Mouse (Mus musculus): ENCODE data around the gene Actg1.
"Not testable (repeated sequence)": the region's sequence is repeated elsewhere in the genome, so short reads cannot be mapped to it uniquely, and the experiment has no call there.

Gene Actg1

DNA sequence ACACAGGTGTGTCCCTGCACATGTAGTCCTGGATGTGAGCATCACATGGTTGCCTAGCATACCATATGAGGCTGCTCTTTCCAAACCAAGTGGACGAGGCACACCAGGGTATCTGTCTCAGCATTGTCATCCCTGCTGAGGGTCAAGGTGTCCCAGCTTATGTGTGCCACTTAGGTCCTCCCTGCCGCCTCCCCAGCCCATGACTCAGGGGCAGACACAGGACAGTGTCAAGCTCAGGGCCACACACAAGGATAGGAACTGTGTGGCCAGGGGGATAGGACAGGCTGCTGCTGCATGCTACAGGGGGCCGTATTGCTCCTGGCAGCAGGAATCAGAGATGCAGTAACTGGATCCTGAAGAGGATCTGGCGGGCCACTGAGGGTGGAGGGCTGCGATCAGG, 12.4 kb upstream of the Actg1 start:
- no peak for DNase-seq (ENCODE audit: low read depth, low spot score)

DNA sequence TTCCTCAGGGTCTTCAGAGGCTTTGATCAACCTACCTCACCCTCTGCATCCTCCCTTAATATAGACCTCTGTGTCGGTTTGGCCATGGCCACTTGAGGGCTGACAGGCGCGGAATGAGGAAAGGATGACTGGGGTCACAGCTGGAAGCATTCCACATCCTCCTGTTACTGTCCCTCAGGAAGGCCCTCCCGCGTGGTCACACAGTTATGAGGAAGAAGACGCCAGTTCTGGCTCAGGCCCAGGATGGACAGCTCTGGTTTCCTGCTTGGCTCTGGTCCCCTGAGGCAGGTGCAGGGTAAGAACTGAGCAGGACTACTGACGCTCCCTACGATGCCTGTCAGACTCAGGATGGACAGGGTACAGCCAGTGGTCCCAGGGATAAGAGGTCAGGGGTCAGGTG, 11.7 kb upstream of the Actg1 start:
- DNase-seq (ENCODE audit: low read depth, low spot score): peak; percentile 74

DNA sequence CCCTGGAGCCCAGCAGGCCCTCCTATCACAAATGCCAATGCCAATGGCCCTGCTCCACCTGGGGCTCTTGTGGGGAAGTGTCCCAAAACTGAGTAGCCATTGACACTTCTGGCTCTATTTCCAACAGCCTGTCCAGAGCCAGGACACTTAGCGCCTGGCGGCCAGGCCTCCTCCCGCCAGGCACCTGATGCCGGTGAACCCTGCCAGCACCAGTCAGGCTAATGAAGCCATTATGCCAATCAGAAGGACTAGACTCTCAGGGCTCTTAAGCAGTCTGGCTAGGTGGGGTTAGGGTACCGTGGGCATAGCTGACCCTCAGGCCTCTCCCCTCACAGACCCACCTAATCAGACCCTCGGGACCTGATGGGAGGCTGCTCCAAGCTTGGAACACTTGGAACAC, 11.0 kb upstream of the Actg1 start:
- no peak for DNase-seq (ENCODE audit: low read depth, low spot score)

DNA sequence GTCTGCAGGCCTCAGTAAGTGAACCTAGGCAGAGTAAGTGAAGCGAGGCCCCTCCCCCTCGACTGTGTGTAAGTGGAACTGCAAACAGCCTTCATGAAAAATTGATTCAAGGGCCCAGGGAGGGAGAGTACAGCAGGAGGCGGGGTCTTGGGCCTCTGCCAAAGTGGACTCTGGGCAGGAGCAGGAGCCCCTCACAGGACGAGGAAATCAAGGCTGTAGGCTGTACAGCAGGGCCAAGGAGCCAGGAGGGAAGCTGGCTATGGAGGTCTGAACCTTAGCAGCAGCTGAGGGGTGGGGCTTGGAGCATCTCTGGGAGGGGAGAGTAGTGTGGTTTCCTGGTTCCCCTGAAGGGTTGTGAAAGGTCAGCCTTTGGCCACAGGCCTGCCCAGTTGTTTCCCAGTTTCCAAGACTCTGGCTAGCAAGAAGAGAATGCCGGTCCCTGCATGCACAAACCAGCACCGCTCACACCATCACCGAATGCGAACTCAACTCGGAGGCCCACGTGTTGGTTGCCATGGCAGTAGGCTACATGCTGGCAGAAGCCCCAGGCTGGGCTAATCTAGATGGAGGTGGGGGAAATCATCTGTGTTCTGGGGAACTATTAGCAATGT, 9.6 kb upstream of the Actg1 start:
- DNase-seq (ENCODE audit: low read depth, low spot score): peak; percentile 54

DNA sequence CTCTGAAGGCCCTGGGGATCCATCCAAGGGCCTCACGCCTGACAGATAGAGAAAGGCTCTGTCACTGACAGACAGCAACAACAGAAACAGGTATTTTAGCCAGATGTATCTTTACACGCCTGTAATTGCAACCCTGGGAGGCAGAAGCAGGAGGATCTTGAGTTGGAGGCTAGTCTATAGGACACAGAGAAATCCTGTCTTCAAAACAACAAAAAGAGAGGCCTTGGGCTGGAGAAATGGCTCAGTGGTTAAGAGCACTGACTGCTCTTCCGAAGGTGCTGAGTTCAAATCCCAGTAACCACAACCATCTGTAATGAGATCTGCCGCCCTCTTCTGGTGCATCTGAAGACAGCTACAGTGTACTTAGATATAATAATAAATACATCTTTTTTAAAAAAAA, 8.6 kb upstream of the Actg1 start:
- no peak for DNase-seq (ENCODE audit: low read depth, low spot score)

DNA sequence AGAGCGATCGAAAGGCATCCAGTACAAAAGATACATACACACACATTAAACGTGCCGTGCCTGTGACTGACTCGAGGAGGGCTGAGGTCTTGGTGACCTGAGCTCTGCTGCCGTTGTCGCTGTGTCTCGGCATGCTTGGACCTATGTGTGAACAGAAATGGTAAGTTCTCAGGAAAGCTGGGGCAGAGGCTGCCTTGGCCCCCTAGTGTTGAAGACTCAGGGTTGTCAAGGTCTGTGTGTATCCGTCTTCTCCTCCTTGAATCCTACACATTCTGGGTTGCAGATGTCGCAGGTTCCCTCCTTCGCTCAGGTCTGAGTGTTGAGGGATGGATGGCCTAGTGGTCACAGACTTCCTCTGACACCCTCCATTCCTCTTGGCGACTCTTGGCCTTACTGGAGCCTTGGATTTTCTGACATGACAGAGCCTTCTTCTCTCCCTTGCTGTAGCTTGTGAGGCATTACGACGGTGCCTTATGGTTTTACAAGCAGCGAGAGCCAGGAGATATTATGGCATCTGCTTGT, 8.0 kb upstream of the Actg1 start:
- no peak for DNase-seq (ENCODE audit: low read depth, low spot score)

DNA sequence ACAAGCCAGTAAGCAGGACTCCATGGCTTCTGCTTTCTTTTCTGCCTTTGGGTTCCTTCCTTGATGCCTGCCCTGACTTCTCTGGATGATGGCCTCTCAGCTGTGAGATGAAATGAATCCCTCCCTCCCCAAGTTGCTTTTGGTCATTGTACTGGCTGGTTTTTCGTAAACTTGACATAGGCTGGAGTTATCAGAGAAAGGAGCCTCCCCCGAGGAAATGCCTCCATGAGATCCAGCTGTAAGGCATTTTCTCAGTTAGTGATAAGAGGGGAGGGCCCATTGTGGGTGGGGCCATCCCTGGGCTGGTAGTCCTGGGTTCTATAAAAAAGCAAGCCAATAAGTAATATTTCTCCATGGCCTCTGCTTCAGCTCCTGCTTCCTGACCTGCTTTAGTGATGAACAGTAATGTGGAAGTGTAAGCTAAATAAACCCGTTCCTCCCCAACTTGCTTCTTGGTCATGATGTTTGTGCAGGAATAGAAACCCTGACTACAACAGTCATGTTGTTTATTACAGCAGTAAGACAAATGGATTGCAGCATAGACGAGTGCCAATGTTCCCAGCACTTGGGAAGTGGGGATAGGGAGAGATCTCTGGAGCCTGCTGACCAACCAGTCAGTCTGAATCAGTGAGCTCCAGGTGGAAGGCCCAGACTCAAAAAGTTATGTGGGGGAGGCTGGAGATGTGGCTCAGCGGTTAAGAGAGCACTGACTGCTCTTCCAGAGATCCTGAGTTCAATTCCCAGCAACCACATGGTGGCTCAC, 7.1 kb upstream of the Actg1 start:
- DNase-seq (ENCODE audit: low read depth, low spot score): no peak

DNA sequence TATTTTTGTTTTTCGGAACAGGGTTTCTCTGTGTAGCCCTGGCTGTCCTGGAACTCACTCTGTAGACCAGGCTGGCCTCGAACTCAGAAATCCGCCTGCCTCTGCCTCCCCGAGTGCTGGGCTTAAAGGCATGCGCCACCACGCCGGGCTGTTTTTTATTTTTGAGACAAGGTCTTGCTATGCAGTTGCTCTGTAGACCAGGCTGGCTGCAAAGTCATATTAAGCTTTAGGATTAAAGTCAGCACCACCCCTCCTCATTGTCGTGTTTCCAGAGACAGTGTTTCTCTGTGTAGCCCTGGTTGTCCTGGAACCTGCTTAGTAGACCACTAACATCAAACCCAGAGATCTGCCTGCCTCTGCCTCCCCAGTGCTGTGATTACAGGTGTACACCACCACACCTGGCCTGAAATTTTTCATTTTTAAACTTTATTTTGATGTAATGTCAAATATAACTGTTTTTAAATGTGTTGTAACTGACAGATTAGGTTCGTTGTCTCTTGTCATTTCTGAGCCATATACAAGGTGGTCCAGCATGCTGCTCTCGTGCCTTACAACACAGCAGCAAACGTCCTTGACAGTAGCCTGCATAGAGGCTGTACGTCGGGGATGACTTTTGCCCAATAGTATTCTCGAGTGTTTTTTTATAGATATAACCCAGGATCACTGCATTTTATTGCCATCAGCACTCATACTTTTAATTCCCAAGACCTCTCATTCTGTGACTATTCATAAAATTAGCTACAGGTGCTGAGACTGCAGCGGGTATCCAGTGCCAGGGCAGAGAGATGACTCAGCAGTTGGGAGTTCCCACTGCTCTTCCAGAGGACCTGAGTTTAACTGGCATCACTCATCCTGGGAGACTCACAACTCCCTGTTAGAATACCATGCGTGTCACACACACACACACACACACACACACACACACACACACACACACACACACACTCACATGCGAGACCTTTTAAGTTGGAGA, 6.2 kb upstream of the Actg1 start:
- no peak for DNase-seq (ENCODE audit: low read depth, low spot score)

DNA sequence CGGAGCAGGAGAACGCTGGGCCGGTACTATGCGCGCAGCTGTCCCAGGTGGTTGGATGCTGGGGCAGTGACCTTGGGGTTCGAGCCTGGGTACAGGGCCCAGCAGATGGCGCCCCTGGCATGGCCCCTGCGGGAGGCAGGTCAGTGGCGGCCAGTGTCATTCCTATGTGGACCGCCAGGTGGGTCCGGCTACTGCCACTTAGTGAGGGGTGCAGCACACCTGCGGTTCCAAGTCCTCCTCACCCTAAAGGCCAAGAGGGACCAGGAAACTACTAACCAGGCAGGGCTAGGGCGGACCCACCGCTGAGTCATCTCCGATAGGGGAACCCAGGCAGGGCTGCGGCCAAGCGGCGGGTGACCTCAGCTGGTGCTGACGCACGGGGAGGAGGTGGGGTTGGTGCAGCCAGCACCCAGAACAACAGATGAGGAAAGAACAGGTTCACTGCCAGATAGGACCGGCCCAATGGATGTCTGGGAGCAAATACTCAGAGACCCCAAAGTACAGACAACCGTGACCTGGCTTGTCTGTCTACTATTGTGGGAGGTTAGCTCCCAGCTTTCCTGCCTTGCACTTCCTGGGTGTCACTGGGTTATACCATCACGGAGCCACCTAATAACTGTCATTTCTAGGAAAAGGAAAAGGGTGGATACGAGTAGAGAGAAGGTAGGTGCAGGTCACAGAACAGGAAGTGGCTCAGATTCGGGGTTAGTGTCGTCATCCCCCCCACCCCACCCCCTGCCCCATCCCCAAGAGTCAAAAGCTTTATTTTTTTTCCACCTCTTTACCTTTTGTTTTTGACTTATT, 5.4 kb upstream of the Actg1 start:
- peak; percentile 90 for DNase-seq (ENCODE audit: low read depth, low spot score)

DNA sequence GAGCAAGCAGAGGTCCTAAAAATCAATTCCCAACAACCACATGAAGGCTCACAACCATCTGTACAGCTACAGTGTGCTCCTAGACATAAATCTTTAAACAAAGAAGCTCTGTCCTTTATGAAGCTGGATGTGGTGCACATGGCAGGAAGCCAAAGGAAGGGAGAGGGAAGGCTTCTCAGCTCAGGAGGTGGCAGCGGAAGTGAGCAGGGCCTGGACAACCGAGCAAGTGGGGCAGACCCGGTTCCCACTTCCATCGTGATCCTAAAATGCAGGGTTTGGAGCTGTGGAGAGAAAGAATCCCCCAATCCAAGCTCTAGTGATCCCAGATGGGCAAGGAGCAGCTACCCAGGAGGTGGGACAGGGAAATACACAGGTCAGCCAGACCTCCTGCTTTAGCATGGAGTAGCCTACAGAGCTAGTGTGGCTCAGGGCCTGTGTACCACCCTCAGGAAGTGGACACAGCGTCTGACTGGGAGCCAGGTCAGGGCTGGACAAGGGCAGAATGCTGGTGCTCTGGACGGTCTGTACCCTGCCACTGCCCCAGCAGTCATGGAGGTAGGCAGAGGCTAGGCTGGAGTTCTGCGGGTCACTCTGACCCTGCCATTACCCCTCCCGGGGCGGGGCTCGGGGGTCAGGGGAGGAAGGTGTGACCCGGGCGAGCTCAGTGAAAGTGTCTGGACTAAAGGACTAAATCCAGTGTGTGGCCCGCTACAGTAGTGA, 4.4 kb upstream of the Actg1 start:
- DNase-seq (ENCODE audit: low read depth, low spot score): peak; percentile 58

DNA sequence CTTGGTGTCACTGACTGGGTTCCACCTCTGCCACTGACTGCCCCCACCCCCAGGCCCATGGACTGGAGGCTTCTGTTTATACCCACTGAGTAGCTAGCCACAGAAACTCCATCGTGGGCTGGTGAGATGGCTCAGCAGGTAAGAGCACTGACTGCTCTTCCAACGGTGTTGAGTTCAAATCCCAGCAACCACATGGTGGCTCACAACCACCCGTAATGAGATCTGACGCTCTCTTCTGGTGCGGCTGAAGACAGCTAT, 3.7 kb upstream of the Actg1 start:
- not testable (repeated sequence) for DNase-seq (ENCODE audit: low read depth, low spot score)

DNA sequence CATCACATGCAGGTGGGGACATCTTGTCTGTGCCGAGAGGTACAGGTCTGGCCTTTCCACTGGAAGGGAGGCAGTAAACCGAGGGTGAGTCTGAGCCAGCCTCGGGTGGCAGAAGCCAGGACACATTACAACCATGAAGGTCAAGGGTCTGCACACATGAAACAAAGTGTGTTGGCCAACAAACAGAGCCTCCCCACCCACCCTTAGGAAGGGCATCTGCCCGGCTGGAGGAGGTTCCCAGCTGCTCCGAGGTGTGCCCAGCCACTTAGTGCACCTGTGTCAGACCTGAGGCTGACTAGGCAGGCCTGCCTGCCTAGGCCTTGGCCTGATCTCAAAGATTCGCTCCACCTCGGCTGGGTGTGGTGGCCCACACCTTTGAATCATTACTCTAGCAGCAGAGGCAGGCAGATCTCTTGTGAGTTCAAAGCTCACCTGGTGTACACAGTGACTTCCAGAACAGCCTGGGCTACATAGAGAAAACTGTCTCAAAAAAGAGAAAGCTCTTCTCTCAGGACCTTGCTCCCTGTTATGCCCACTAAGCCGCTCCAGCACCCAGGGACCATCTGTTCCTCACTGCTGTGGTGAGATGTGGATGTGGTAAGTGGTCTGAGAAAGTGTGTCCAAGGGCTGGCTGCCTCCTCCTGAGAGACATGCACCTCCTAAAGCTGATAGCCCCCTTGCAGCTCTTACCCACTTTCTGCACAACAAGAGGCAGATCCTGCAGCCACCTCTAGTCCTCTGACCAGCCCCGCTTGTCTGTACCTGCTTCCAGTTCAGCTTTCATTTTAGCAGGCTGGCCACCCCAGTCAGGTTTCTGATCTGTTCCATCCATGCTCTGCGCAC, 3.1 kb upstream of the Actg1 start:
- DNase-seq (ENCODE audit: low read depth, low spot score): no peak

DNA sequence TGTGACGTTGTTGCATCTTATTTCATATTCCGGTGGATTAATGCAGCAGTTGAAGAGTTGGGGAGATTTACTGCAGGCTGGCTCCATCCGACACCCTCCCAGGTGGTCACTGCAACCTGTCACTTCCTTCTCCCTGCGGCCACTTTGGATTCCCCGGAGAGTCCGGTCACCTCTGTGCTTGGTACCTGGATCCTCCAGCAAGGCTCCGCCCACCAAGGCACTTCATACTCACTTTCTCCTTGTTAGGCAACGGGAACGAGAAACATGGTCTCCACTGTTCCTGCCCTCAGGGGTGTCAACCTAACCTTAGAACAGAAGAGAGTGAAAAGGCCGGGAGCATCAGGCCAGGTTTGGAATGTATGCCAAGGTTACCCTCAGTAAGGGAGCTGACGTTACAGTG, 2.4 kb upstream of the Actg1 start:
- peak; percentile 55 for DNase-seq (ENCODE audit: low read depth, low spot score)

DNA sequence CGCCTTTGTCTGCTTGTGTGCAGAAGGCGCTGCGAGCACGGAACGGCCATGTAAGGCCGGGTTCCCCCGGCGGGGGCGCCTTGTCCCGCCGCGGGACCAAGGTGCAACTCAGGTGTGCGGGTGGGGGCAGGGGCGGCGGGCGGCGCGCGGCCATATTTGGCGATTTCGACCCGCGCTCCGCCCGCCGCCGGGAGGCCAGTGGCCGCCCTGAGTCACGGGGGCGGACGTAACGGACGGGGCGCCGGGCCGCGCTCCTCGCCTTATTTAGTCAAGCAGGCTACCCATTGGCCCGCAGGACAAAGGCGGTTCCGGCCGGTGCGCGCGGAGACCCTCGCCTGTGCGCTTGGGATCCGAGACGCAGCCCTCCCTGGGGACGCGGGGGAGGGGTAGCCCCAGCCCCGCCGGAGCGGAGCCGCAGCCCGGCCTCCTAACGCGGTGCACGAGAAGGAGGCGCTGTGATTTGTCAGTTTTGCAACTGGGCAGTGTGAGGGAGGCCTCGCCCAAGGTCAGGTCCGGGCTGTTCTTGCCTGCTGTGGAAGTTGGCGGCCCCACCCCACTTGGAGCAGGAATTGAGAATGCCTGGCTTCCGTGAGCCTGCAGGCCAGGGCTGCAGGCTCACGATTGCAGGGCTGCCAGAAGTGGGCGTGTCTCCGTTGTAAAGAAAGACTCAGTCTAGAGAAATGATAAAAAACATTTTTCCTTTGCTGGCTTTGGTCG, 1.8 kb upstream of the Actg1 start:
- DNase-seq (ENCODE audit: low read depth, low spot score): peak; percentile 97

DNA sequence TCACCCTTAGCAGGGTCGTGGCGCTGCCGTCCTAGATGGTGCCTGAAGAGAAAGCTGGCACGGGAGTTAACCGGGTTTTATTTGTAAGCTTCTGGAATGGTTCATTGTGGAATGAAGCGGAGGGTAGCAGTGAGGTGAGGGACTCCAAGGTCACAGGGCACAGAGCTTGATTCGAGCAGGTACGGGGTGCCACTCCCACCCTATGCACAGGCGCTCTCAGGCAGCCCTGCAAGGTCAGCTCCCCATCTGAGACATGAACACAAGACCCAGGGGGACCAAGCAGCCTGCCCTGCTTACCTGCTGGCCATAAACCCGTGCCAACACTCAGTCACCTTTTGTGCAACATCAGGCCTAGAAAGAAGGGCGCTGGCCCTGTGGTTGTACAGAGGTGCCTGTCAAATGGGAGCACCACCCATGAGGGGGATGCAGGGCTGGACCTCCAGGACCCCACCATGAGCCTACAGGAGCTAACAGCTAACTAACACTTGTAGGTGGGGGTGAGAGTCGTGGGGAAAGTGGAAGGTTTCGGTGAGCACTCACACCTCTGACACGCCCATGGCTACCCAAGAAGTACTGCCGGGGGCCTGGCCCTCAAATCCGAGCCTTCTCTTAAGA, 1.1 kb upstream of the Actg1 start:
- DNase-seq (ENCODE audit: low read depth, low spot score): peak; percentile 73

DNA sequence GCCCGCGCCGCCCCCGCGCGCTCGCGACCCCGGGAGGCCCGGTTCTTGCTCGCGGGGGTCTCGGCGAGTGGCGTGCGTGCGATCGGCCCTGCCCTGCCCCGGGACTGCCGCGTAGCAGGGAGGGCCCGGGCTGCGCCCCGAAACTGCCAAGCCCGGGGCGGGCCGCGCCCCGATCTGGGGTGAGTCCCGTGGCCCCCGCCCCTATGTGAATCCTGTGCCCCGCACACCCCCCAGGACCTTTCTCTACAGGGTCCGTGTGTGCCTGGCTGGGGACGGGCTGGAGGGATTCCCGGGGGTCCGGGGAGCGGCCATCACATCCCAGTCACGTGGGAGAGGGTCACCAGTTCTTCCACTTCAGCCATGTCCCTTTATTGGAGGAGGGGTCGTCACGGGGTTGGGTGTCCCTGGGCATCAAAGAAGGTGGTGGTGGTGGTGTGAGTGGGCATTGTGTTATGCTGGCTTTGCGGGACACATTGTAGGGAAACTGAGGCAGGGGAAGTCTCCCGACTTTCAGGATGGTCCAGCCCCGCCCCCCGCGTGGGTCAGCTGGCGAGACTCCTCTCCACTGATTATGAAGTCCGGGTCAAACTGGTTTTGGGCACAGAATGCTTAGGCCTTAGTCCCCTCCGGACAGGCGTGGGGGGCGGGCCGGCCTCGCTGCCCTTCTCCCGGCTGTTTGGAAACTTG, 485 bp upstream of the Actg1 start:
- DNase-seq (ENCODE audit: low read depth, low spot score): peak; percentile 69

DNA sequence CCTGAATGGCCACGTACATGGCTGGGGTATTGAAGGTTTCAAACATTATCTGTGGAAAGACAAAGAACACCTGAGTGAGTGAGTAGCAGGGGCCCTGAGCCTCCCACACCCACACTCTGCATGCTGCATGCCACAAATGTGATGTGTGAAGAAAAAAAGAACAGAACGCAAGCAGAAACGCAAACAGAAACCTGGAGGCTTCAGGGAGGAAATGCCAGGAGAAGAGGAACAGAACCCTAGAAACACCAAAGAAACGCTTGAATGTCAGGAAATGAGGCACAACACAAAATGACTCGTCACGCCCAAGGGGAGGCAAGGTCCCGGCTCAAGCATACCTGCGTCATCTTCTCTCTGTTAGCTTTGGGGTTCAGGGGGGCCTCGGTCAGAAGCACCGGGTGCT, 1.0 kb downstream of the Actg1 start:
- DNase-seq (ENCODE audit: low read depth, low spot score): no peak

DNA sequence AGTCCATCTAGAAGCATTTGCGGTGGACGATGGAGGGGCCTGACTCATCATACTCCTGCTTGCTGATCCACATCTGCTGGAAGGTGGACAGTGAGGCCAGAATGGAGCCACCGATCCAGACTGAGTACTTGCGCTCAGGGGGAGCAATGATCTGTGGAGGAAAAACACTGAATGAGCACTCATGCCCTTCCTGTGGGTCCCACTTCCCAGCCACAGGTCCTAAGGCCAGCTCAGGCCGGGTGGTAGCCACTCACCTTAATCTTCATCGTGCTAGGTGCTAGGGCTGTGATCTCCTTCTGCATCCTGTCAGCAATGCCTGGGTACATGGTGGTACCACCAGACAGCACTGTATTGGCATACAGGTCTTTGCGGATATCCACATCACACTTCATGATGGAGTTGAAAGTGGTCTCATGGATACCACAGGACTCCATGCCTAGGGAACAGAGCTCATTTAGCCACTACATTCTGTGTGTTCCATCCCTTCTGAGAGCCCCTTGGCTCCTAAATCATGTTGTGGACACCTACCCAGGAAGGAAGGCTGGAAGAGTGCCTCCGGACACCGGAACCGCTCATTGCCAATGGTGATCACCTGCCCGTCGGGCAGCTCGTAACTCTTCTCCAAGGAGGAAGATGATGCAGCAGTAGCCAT, 1.8 kb downstream of the Actg1 start:
- DNase-seq (ENCODE audit: low read depth, low spot score): not testable (repeated sequence)
